Mouse (Mus musculus): Measurements from ENCODE around the gene Foxc1. TPM values are rescaled to one million over a fixed set of nuclear protein-coding genes. Genes with fewer than 3 reads are reported as not detected.

Gene Foxc1
- 0.18 and 0.35 TPM in 2 replicates for polyA plus RNA-seq (2012; rRNA removed)

DNA sequence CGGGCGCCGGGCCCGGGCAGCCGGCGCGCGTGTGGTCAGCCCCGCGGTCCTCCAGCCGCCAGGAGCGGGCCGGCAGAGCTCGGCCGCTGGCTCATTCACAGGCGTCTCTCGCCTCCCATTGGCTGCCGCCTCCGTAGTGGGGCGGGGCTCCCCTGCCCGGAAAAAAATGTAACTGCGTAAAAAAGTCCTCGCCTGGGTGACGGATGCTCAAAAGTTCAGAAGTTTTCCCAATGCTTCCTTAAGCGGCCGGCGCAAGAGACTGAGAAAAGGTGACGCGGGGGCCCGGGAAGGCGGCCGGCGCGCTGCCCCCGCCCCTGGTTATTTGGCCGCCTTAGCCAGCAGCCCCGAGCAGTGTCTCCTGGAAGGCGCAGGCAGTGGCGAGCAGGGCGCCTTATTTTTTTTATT lies at the start of gene Foxc1:
Gene Foxc1, plus strand, starts transcription at position 206 of the 405 bp plus-strand sequence.
- TF ChIP-seq POLR2A (IDR thresholded peaks at IDR 0.05; ENCODE audit: low read depth, low read length), result no peak
- TF ChIP-seq CTCF (IDR thresholded peaks at IDR 0.05; ENCODE audit: extremely low read depth, insufficient read length, insufficient replicate concordance, low read depth, low read length), result no peak
- peaks cover 91% of the 10 kb centered on the region for H3K27me3 ChIP-seq (ENCODE audit: control insufficient read depth, insufficient read depth, low read length)
- peak within 1 kb of the TSS; percentile 61 for H3K4me3 ChIP-seq (ENCODE audit: low read depth, low read length)
- WGBS, result under 1% methylated on average over 40 of the region's 40 CpGs
- H3K27ac ChIP-seq (ENCODE audit: insufficient read depth, low read depth, low read length), result no peak within 1 kb of the TSS
- H3K36me3 ChIP-seq (ENCODE audit: control insufficient read depth, insufficient read depth, low read length), result no peaks in the 10 kb centered on the region
- H3K4me1 ChIP-seq (ENCODE audit: control insufficient read depth, insufficient read depth, insufficient read length, low read length), result peaks cover 19% of the 10 kb centered on the region

DNA sequence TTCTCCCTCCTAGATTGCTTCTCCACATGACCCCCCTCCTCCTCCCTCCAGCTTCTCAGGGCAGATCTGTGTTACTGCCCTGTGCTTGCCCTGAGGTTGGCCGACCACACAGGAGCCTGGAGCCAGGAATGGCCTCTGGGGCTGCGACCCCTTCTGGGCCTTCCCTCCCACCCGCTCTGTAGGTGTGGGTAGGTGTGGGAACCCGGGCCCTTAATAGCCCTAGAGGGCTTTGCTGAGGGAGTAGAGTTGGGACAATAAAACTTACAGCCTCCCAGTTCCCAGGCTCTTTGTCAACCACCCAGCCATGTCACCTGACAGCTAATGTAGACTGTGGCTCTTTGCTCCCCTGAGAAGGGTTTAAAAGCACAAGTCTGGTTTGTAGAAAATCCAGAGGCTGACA lies 46.0 kb upstream of the Foxc1 start:
- H3K27ac ChIP-seq (ENCODE audit: insufficient read depth, low read depth, low read length), result no peak overlapping the region
- H3K36me3 ChIP-seq (ENCODE audit: control insufficient read depth, insufficient read depth, low read length), result no peaks in the 10 kb centered on the region
- H3K4me3 ChIP-seq (ENCODE audit: low read depth, low read length), result no peak overlapping the region
- H3K27me3 ChIP-seq (ENCODE audit: control insufficient read depth, insufficient read depth, low read length), result no peaks in the 10 kb centered on the region
- H3K4me1 ChIP-seq (ENCODE audit: control insufficient read depth, insufficient read depth, insufficient read length, low read length), result no peaks in the 10 kb centered on the region
- 37% methylated on average over 4 of the region's 4 CpGs for whole genome bisulfite sequencing
- TF ChIP-seq CTCF (IDR thresholded peaks at IDR 0.05; ENCODE audit: extremely low read depth, insufficient read length, insufficient replicate concordance, low read depth, low read length) (no peak), POLR2A (IDR thresholded peaks at IDR 0.05; ENCODE audit: low read depth, low read length) (no peak)

DNA sequence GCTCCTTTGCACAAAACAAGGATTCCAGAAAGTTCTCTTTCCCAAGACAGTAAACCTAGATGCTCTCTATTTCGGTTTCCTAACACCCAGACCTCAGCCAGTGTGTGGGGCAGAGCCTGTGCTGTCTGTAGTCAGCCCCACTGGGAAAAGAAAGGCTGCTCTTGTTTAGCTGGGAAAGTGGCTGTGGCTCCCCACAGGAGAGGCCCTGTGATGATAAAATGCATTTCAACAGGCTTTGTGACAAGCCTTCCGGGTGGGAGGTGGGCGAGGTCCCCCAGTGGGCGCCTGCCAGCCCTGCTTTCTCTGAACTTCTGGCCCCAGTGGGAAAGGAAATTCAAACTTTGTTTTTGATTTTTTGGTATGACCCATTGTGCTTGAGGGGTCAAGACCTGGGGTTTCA lies 45.4 kb upstream of the Foxc1 start:
- no peaks in the 10 kb centered on the region for H3K4me1 ChIP-seq (ENCODE audit: control insufficient read depth, insufficient read depth, insufficient read length, low read length)
- TF ChIP-seq POLR2A (IDR thresholded peaks at IDR 0.05; ENCODE audit: low read depth, low read length) (no peak), CTCF (IDR thresholded peaks at IDR 0.05; ENCODE audit: extremely low read depth, insufficient read length, insufficient replicate concordance, low read depth, low read length) (no peak)
- no peaks in the 10 kb centered on the region for H3K27me3 ChIP-seq (ENCODE audit: control insufficient read depth, insufficient read depth, low read length)
- 69% methylated on average over 4 of the region's 4 CpGs for WGBS
- H3K36me3 ChIP-seq (ENCODE audit: control insufficient read depth, insufficient read depth, low read length), result no peaks in the 10 kb centered on the region
- H3K4me3 ChIP-seq (ENCODE audit: low read depth, low read length), result no peak overlapping the region
- no peak overlapping the region for H3K27ac ChIP-seq (ENCODE audit: insufficient read depth, low read depth, low read length)

DNA sequence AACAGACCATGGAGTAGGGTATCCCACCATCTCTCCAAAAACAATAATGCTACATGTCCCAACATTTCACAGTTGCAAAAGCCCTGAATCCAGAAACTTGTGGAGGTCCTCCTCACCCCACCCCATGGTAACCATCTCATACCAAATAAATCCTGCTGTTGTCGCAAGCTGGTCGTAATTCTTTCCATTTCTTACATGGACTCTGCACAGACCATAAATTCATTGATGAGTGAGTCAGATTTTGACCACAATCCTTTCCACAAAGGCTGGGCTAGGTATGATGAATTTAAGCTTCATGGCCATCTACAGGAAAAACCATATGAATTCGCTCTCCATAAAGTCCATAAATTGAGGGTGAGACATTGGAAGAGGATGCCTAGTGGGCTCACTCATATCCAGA lies 42.0 kb upstream of the Foxc1 start:
- H3K4me3 ChIP-seq (ENCODE audit: low read depth, low read length), result no peak overlapping the region
- no peak overlapping the region for H3K27ac ChIP-seq (ENCODE audit: insufficient read depth, low read depth, low read length)
- TF ChIP-seq POLR2A (IDR thresholded peaks at IDR 0.05; ENCODE audit: low read depth, low read length) (no peak), CTCF (IDR thresholded peaks at IDR 0.05; ENCODE audit: extremely low read depth, insufficient read length, insufficient replicate concordance, low read depth, low read length) (no peak)

DNA sequence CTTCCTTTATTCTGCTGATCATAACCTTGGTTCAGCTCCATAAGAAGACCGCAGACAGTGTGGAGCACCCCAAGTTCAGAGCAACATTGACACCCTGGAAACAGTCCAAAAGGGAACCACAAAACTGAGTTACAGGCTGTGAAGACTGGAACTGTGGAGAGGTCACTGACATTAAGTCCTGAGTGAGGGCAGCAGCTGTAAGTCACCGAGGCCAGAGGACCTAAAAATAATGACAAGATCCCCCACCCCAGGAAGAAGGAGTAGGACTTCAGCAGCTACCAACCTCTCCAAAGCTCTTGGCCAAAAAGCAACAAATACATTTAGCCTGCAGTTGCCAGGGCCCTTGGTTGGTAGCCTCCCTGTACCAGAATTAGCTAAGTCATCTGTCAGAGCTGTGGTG lies 40.9 kb upstream of the Foxc1 start:
- H3K27me3 ChIP-seq (ENCODE audit: control insufficient read depth, insufficient read depth, low read length), result no peaks in the 10 kb centered on the region
- 72% methylated on average over 2 of the region's 2 CpGs for WGBS
- H3K27ac ChIP-seq (ENCODE audit: insufficient read depth, low read depth, low read length), result no peak overlapping the region
- no peak overlapping the region for H3K4me3 ChIP-seq (ENCODE audit: low read depth, low read length)
- TF ChIP-seq CTCF (IDR thresholded peaks at IDR 0.05; ENCODE audit: extremely low read depth, insufficient read length, insufficient replicate concordance, low read depth, low read length) (no peak), POLR2A (IDR thresholded peaks at IDR 0.05; ENCODE audit: low read depth, low read length) (no peak)
- no peaks in the 10 kb centered on the region for H3K4me1 ChIP-seq (ENCODE audit: control insufficient read depth, insufficient read depth, insufficient read length, low read length)
- H3K36me3 ChIP-seq (ENCODE audit: control insufficient read depth, insufficient read depth, low read length), result no peaks in the 10 kb centered on the region

More for the DNA sequence above, 42.0 kb upstream of the Foxc1 start:
- 71% methylated on average over 3 of the region's 3 CpGs for WGBS
- Histone ChIP-seq H3K27me3 (ENCODE audit: control insufficient read depth, insufficient read depth, low read length) (no peaks in the 10 kb centered on the region), H3K36me3 (ENCODE audit: control insufficient read depth, insufficient read depth, low read length) (no peaks in the 10 kb centered on the region), H3K4me1 (ENCODE audit: control insufficient read depth, insufficient read depth, insufficient read length, low read length) (no peaks in the 10 kb centered on the region)

DNA sequence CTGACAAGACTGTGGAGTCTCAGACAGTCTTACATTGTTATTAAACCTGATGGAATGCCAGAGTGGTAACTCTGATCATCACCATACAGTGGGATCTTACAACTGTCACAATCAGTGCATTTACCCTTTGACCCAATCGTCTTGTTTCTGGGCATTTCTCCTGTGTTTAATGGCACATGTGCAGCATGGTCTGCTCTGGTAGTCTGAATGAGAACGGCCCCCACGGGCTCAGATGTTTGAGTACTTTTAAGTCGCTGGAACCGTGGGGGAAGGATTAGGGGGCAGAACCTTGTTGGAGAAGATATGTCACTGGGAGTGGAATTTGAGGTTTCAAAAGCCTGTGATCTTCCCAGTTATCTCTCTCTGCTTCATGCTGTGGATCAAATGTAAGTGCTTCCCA lies 33.6 kb upstream of the Foxc1 start:
- Histone ChIP-seq H3K27me3 (ENCODE audit: control insufficient read depth, insufficient read depth, low read length) (no peaks in the 10 kb centered on the region), H3K36me3 (ENCODE audit: control insufficient read depth, insufficient read depth, low read length) (no peaks in the 10 kb centered on the region), H3K27ac (ENCODE audit: insufficient read depth, low read depth, low read length) (no peak overlapping the region), H3K4me3 (ENCODE audit: low read depth, low read length) (no peak overlapping the region), H3K4me1 (ENCODE audit: control insufficient read depth, insufficient read depth, insufficient read length, low read length) (no peaks in the 10 kb centered on the region)
- WGBS, result 83% methylated on average over 5 of the region's 5 CpGs
- TF ChIP-seq POLR2A (IDR thresholded peaks at IDR 0.05; ENCODE audit: low read depth, low read length), result no peak
- TF ChIP-seq CTCF (IDR thresholded peaks at IDR 0.05; ENCODE audit: extremely low read depth, insufficient read length, insufficient replicate concordance, low read depth, low read length), result no peak

DNA sequence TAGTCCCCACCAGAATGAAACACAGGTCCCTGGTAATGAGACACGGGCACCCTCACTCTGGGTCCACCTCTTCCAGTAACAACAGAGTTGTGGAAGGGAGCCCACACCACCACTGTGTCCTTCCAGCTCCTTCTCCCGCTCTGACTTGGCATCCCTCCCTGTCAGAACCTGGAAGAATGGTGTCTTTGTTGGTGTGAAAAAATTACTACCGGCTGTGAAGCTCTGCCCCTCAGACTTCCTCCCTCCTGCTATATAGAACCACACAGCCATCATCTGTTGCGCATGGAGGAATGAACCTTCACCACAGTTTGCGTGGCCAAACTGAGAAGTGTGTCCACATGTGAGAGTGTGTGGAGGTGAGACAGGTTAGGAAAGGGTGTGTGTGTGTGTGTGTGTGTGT lies 30.7 kb upstream of the Foxc1 start:
- no peak overlapping the region for H3K4me3 ChIP-seq (ENCODE audit: low read depth, low read length)
- peaks cover 4% of the 10 kb centered on the region; the same call in 1 of the 2 replicates for H3K4me1 ChIP-seq (ENCODE audit: control insufficient read depth, insufficient read depth, insufficient read length, low read length)
- H3K27me3 ChIP-seq (ENCODE audit: control insufficient read depth, insufficient read depth, low read length), result no peaks in the 10 kb centered on the region
- TF ChIP-seq POLR2A (IDR thresholded peaks at IDR 0.05; ENCODE audit: low read depth, low read length) (no peak), CTCF (IDR thresholded peaks at IDR 0.05; ENCODE audit: extremely low read depth, insufficient read length, insufficient replicate concordance, low read depth, low read length) (no peak)
- H3K36me3 ChIP-seq (ENCODE audit: control insufficient read depth, insufficient read depth, low read length), result no peaks in the 10 kb centered on the region
- no peak overlapping the region for H3K27ac ChIP-seq (ENCODE audit: insufficient read depth, low read depth, low read length)
- WGBS, result 59% methylated on average over 5 of the region's 5 CpGs
